Mouse (Mus musculus): Measurements from ENCODE around the gene Clcc1. TPM values are rescaled to one million over a fixed set of nuclear protein-coding genes. Genes with fewer than 3 reads are reported as not detected.

The Clcc1 gene
- polyA plus RNA-seq, 1 experiment from 2014 or later, result 73.0 TPM

DNA sequence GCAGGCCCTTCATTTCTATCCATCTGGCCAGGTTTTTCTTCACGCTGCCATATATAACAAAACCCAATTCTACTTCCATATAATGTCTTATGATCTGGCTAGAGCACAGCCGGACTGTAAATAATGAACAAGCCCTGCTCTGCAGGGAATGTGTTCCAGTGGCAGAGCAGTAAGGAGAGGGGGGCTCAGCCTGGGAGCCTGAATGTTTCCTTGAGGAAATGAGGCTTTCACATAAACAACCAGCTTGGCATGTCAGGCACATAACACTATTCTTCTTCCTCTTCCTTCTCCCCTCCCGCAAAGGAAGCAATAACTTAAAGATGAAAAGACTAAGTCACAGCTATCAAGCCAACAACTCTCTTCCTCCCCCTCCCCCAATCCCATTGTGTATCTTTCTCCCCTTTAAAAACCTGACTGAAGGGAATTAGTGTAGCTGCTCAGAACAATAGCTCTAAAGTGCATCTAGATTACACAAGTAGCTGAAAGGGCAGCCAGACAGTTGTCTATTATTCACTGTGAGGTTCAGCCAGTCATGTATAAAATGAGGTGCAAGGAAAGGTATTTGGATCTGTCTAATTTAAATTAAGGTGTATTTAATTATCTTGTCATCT, 59.5 kb downstream of the Clcc1 start:
- H3K4me3 ChIP-seq, result no peak overlapping the region
- H3K27ac ChIP-seq, result no peak overlapping the region
- peaks cover 64% of the 10 kb centered on the region for H3K36me3 ChIP-seq (replicated peaks)
- H3K9me3 ChIP-seq, result no peaks in the 10 kb centered on the region; the same call in 1 of the 2 replicates
- peaks cover 10% of the 10 kb centered on the region for H3K4me1 ChIP-seq
- no peaks in the 10 kb centered on the region for H3K27me3 ChIP-seq (ENCODE audit: poor library complexity, severe bottlenecking)
- DNase-seq (ENCODE audit: extremely low spot score, low spot score), result no peak
- WGBS, result 69% methylated on average over 3 of the region's 3 CpGs

DNA sequence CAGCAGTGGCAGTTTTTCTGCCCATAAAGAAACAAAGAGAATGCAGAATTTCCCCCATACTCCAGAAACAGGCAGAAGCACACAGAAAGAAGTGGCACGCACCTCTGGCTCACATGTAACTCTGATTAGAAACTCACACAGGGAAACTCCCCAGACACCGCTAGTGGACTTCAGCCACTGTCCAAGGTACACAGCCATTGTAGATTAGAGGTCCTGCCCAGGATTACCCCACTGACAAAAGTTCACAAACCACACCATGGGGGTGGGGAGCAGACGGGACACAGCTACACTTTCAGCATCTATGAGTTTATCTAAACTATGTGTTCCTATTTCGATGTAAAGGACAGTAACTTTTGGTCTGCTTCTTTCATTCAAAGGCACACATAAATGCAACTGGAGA, 61.1 kb downstream of the Clcc1 start:
- Histone ChIP-seq H3K4me1 (peaks cover 17% of the 10 kb centered on the region), H3K4me3 (no peak overlapping the region), H3K27ac (no peak overlapping the region), H3K9me3 (no peaks in the 10 kb centered on the region; the same call in 1 of the 2 replicates), H3K36me3 (replicated peaks) (peaks cover 53% of the 10 kb centered on the region), H3K27me3 (ENCODE audit: poor library complexity, severe bottlenecking) (no peaks in the 10 kb centered on the region)
- 95% methylated on average over 4 of the region's 4 CpGs for WGBS
- no peak for DNase-seq (ENCODE audit: extremely low spot score, low spot score)

DNA sequence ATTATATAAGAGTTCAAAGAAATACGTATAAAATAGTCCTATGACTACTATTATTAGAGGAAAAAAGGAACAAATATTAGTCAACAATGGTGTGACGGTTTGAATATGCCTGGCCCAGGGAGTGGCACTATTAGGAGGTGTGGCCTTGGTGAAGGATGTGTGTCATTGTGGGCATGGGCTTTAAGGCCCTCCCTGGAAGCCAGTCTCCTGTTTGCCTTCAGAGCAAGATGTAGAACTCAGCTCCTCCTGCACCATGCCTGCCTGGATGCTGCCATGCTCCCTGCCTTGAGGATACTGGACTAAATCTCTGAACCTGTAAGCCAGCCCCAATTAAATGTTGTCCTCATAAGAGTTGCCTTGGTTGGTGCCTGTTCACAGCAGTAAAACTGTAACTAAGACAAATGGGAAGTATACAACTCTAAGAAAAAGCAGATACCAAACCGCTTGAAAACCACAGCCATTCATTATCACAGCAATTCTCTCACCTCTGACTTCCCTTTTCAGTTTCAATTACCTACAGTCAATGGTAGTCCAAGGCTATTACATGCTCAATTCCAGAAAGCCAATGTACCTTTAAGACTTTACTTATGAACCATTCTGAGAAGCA, 64.3 kb downstream of the Clcc1 start:
- Histone ChIP-seq H3K27ac (no peak overlapping the region), H3K36me3 (replicated peaks) (peaks cover 42% of the 10 kb centered on the region)
- WGBS, result 94% methylated on average over 3 of the region's 3 CpGs

DNA sequence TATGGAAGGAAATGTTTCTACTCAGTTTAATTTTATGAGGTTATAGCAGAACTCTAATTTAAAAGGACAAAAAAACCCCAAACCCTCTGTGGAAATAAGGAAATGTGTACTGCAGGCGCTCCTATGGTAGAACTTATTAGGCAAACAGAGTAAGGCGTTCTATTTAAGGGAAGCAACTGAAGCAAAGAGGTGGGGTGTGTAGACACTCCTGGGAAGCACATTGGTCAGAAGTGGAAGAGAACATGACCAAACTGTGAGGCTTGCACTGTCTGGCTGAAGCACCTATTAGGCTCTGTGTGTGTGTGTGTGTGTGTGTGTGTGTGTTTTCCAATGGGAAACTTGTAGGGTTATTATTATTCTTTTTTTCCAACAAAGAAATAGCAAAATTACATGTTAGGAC, 65.6 kb downstream of the Clcc1 start:
- Histone ChIP-seq H3K4me3 (no peak overlapping the region), H3K27ac (no peak overlapping the region), H3K27me3 (ENCODE audit: poor library complexity, severe bottlenecking) (no peaks in the 10 kb centered on the region), H3K9me3 (no peaks in the 10 kb centered on the region; the same call in 1 of the 2 replicates), H3K4me1 (peaks cover 28% of the 10 kb centered on the region), H3K36me3 (replicated peaks) (peaks cover 33% of the 10 kb centered on the region)
- DNase-seq (ENCODE audit: extremely low spot score, low spot score), result no peak
- WGBS, result 89% methylated on average over 2 of the region's 2 CpGs

More for the DNA sequence above, 64.3 kb downstream of the Clcc1 start:
- Histone ChIP-seq H3K4me1 (peaks cover 31% of the 10 kb centered on the region), H3K4me3 (no peak overlapping the region), H3K9me3 (no peaks in the 10 kb centered on the region; the same call in 1 of the 2 replicates), H3K27me3 (ENCODE audit: poor library complexity, severe bottlenecking) (no peaks in the 10 kb centered on the region)
- DNase-seq (ENCODE audit: extremely low spot score, low spot score), result no peak

DNA sequence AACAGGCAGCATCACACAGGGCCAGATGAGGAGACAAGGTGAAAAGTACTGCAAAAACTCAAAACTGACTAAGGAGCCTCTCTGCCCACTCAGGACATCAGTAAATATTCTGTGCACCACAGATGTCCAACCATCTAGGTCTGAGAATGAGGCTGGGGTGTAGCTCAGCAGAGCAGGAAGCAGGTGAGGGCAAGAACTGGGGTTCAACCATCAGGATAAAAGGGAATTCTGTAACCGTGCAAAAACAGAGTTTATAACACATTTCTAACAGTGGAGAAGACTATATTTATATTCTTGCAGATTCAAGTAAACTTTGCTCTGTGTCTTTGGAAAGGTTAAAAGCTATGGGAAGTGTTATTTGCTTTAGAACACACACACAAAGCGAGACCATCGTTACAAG, 66.0 kb downstream of the Clcc1 start:
- peaks cover 31% of the 10 kb centered on the region for H3K36me3 ChIP-seq (replicated peaks)
- no peaks in the 10 kb centered on the region for H3K27me3 ChIP-seq (ENCODE audit: poor library complexity, severe bottlenecking)
- H3K4me1 ChIP-seq, result peaks cover 28% of the 10 kb centered on the region
- H3K9me3 ChIP-seq, result no peaks in the 10 kb centered on the region; the same call in 1 of the 2 replicates
- WGBS, result 95% methylated on average over 3 of the region's 3 CpGs
- H3K4me3 ChIP-seq, result peak overlapping the region; percentile 89; the same call in 1 of the 2 replicates
- no peak overlapping the region for H3K27ac ChIP-seq
- no peak for DNase-seq (ENCODE audit: extremely low spot score, low spot score)

DNA sequence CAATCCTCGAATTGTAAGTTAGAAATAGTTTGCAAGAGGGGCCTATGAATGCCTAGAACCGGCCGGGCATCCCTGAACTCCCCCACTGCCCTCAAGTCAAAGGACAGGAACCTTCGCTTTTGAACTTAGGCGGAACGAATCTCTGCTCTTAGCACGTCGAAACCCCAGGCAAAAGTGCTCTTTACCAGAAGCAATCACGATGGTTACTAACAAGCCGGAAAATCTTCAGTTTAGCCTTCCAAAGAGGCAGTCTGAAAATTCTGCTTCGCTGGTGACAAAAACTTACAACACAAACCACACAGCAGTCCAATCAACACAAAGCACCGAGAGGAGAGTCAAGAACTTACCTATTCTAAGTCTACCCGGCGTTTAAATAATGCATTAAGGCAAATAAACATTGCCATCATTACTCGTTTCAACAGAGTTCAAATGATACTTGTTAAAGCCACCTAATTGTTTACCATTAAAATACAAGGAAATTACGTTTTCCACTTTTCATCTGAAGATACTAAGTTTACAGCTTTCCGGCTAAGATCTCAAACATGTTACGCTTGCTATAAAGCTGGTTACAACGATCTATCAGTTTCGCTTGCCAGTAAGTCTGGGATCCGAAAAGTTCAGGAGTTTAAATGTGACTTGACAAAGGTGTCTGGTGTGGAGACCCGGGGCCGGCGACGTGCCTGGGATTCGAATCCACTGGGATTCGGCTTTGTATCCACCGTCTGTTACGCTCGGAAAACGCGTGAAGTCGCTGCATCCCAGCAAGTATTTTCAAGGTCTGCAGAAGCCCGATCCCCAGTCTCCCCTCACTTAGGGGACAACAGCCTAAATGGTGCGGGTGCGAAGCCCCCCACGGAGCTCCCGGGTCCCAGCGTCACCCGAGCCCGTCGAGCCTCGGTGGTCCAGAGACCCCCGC, 67.6 kb downstream of the Clcc1 start:
- H3K27me3 ChIP-seq (ENCODE audit: poor library complexity, severe bottlenecking), result no peaks in the 10 kb centered on the region
- peaks cover 28% of the 10 kb centered on the region for H3K4me1 ChIP-seq
- 0 out of 2 replicates have a peak, but pooled peaks cover 4% of the 10 kb centered on the region for H3K9me3 ChIP-seq
- peaks cover 16% of the 10 kb centered on the region for H3K36me3 ChIP-seq (replicated peaks)
- H3K4me3 ChIP-seq, result peak overlapping the region; percentile 89
- peak; percentile 70 for DNase-seq (ENCODE audit: extremely low spot score, low spot score)
- WGBS, result under 1% methylated on average over 44 of the region's 44 CpGs
- peak overlapping the region; percentile 99 for H3K27ac ChIP-seq

DNA sequence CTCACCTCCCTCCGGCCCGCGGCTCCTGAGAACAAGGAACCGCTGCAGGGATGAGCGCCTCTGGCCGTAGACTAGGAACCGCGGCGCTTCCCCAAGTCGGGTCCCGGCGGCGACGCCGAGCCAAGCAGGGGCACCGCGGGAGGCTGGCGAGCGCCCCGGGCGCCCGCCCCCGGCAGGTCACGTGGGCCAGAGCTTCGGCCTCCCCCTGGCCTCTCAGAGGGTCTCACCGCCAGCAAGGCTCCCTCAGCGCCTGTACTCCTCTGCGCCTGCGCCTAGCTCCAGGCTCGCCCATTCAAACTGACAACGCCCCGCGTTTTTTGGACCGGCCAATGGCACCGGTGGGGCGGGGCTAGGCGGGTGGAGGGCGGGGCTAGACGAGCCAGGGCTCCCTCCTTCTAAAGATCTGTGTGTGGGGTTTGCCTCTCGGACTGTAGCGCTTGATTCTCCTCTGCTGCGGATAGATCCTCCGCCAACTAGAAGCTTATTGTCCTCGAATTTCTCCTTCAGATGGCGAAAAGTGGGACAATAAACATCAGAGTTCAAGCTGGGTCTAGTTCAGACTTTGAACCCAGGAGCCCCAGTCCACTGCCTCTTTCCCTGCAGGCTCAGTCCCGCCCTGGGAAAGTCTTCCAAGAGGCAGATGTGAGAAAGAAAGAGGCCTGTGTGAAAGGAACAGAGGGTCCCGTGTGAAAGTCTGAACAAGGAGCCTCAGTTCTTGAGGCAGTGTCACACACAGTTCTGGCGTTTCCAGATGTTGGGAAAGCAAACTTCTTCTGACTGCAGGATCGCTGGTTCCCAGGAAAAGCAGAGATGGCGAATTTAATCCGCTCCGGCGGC, 68.5 kb downstream of the Clcc1 start, which contains the start of gene Gpsm2:
Gene Gpsm2 (minus strand): TSS at position 274 of the 837 bp plus-strand sequence.
- DNase-seq (ENCODE audit: extremely low spot score, low spot score), result peak; percentile 99
- 2% methylated on average over 53 of the region's 53 CpGs for WGBS

DNA sequence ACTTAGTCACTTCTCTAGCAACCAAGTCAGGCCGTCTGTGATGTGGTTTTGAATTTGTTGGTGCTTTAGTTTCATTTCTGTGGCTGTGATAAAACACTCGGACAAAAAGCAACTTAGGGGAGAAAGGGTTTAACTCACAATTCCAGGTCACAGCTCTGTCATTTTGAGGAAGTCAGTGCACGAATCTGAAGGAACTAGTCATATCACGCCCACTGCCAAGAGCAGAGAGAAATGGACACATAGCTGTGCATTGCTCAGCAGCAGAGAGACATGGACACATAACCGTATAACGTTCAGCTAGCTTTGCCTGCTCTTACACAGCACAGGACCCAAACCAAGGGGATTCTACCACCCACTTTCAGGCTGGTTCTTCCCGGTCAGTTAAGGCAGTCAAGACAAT, 72.7 kb downstream of the Clcc1 start:
- H3K4me3 ChIP-seq, result no peak overlapping the region
- H3K9me3 ChIP-seq, result 0 out of 2 replicates have a peak, but pooled peaks cover 4% of the 10 kb centered on the region
- peaks cover 9% of the 10 kb centered on the region for H3K4me1 ChIP-seq
- no peak overlapping the region for H3K27ac ChIP-seq
- no peaks in the 10 kb centered on the region for H3K36me3 ChIP-seq (replicated peaks)
- DNase-seq (ENCODE audit: extremely low spot score, low spot score), result no peak
- H3K27me3 ChIP-seq (ENCODE audit: poor library complexity, severe bottlenecking), result no peaks in the 10 kb centered on the region
- 88% methylated on average over 7 of the region's 7 CpGs for WGBS

More for the DNA sequence above, 68.5 kb downstream of the Clcc1 start, which contains the start of gene Gpsm2:
- Histone ChIP-seq H3K9me3 (0 out of 2 replicates have a peak, but pooled peaks cover 4% of the 10 kb centered on the region), H3K36me3 (replicated peaks) (peaks cover 9% of the 10 kb centered on the region), H3K4me3 (peak within 1 kb of the TSS; percentile 89), H3K27me3 (ENCODE audit: poor library complexity, severe bottlenecking) (no peaks in the 10 kb centered on the region), H3K27ac (peak within 1 kb of the TSS; percentile 99), H3K4me1 (peaks cover 28% of the 10 kb centered on the region)

DNA sequence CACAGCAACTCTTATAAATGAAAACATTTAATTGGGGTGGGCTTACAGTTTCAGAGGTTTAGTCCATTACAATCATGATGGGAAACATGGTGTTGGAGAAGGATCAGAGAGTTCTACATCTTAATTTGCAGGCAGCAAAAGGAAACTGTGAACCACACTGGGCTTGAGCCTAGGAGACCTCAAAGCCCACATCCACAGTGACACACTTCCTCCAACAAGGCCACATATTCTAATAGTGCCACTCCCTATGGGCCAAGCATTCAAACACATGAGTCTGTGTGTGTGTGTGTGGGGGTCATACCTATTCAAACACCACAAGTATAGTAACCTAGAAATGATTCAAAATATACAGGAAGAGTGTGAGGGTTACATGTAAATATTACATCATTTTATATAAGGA, 73.6 kb downstream of the Clcc1 start:
- H3K27ac ChIP-seq, result no peak overlapping the region
- peaks cover 9% of the 10 kb centered on the region for H3K4me1 ChIP-seq
- no peaks in the 10 kb centered on the region for H3K27me3 ChIP-seq (ENCODE audit: poor library complexity, severe bottlenecking)
- no peak for DNase-seq (ENCODE audit: extremely low spot score, low spot score)
- no peak overlapping the region for H3K4me3 ChIP-seq
- H3K9me3 ChIP-seq, result 0 out of 2 replicates have a peak, but pooled peaks cover 4% of the 10 kb centered on the region
- H3K36me3 ChIP-seq (replicated peaks), result no peaks in the 10 kb centered on the region

DNA sequence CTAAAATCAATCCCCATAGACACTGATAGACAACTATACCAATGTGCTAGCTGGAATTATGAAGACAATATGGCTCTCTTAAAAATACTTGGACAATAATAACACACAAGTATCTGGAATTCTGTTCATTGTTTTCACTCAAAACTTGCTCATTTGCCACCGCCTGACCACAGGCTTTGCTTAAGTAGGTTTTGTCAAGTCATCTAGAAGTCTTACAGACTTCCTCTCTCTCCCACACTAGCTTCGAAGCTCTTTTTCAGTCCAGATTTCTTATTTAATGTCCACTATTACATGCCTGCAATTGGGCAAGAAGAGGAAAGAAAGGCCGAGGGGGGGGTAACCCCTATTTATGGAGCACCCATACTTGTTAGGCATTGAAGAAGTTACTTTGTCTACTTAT, 74.1 kb downstream of the Clcc1 start:
- H3K27ac ChIP-seq, result no peak overlapping the region
- H3K4me3 ChIP-seq, result no peak overlapping the region
- DNase-seq (ENCODE audit: extremely low spot score, low spot score), result no peak
- 91% methylated on average over 3 of the region's 3 CpGs for WGBS
- peaks cover 4% of the 10 kb centered on the region for H3K4me1 ChIP-seq
- H3K9me3 ChIP-seq, result 0 out of 2 replicates have a peak, but pooled peaks cover 4% of the 10 kb centered on the region
- H3K36me3 ChIP-seq (replicated peaks), result no peaks in the 10 kb centered on the region
- H3K27me3 ChIP-seq (ENCODE audit: poor library complexity, severe bottlenecking), result no peaks in the 10 kb centered on the region
